Mouse (Mus musculus) embryo, embryonic 9.5 days (tissue): ENCODE data around the gene Xpo6.

Experiments
- DNase-seq: peaks from one replicate; pipeline ENCODE4 v3.0.0-alpha.2; 2017; ENCODE audit errors: extremely low spot score

The Xpo6 gene

GRCm38 (mm10) chr7:126080949-126081654, 119.2 kb downstream of the Xpo6 start:
- DNase-seq: no peak

GRCm38 (mm10) chr7:126076935-126077334, 123.4 kb downstream of the Xpo6 start:
- DNase-seq: no peak

GRCm38 (mm10) chr7:126075058-126075457, 125.2 kb downstream of the Xpo6 start:
- no peak for DNase-seq

GRCm38 (mm10) chr7:126070321-126070720, 130.0 kb downstream of the Xpo6 start:
- DNase-seq: no peak

GRCm38 (mm10) chr7:126066777-126067176, 133.5 kb downstream of the Xpo6 start:
- no peak for DNase-seq

GRCm38 (mm10) chr7:126065243-126065876, 134.9 kb downstream of the Xpo6 start:
- DNase-seq: no peak

GRCm38 (mm10) chr7:126062228-126062627, 138.1 kb downstream of the Xpo6 start:
- no peak for DNase-seq

GRCm38 (mm10) chr7:126058918-126059317, 141.4 kb downstream of the Xpo6 start:
- no peak for DNase-seq

- no peak for DNase-seq
These were observed 142.9 kb downstream of the Xpo6 start for GRCm38 (mm10) chr7:126057332-126057914.

- DNase-seq: no peak
These were observed 145.7 kb downstream of the Xpo6 start for GRCm38 (mm10) chr7:126054574-126054973.

GRCm38 (mm10) chr7:126053618-126054017, 146.7 kb downstream of the Xpo6 start:
- no peak for DNase-seq

- no peak for DNase-seq
These were observed 148.4 kb downstream of the Xpo6 start for GRCm38 (mm10) chr7:126051910-126052309.
